Mouse (Mus musculus) ES-E14 (cell line): ENCODE measurements around the gene Clptm1.

Experiments used
- MAFK ChIP-seq: IDR thresholded peaks from 2 replicates; pipeline ENCODE4 v1.6.1; 2014; ENCODE audit warnings: mild to moderate bottlenecking, low read depth, low read length, inconsistent platforms; ENCODE audit not compliant: insufficient read depth
- ZC3H11A ChIP-seq: IDR thresholded peaks from 2 replicates; pipeline ENCODE4 v1.6.1; 2012; ENCODE audit warnings: low read depth, mild to moderate bottlenecking, inconsistent platforms, low read length, borderline replicate concordance

GRCm38 (mm10) chr7:19705271-19705670 is 40.4 kb upstream of the Clptm1 start:
- TF ChIP-seq MAFK = no peak
- no peak for TF ChIP-seq ZC3H11A
